Mouse (Mus musculus) liver, adult 2 months (tissue): ENCODE results near the gene Nmrk1. TPM values are rescaled to one million over a fixed set of nuclear protein-coding genes. Genes with fewer than 3 reads are reported as not detected.

Experiments
- DNase-seq: peaks from one replicate; pipeline ENCODE4 v3.0.0-alpha.2; 2011; ENCODE audit warnings: low read depth, low spot score; ENCODE audit errors: extremely low read depth
- H3K27ac ChIP-seq: fragments of 200-500 bp; replicated peaks from 2 replicates; pipeline ENCODE4 v1.5.1; 2012; ENCODE audit warnings: low read depth, mild to moderate bottlenecking, control low read depth, inconsistent platforms, low read length; ENCODE audit not compliant: insufficient read depth
- H3K27me3 ChIP-seq: fragments of 200-500 bp; 2 replicates; pipeline ENCODE4 v1.6.1; 2012; ENCODE audit warnings: mild to moderate bottlenecking, moderate library complexity, low read length, inconsistent platforms; ENCODE audit not compliant: control insufficient read depth, insufficient read depth
- H3K36me3 ChIP-seq: fragments of 200-500 bp; 2 replicates; pipeline ENCODE4 v1.6.1; 2012; ENCODE audit warnings: low read length, inconsistent platforms; ENCODE audit not compliant: control insufficient read depth, insufficient read depth
- H3K4me1 ChIP-seq: fragments of 200-500 bp; 2 replicates; pipeline ENCODE4 v1.6.1; 2011; ENCODE audit warnings: low read length; ENCODE audit not compliant: control insufficient read depth, insufficient read depth
- H3K4me3 ChIP-seq: fragments of 200-500 bp; 2 replicates; pipeline ENCODE4 v1.5.1; 2011; ENCODE audit warnings: low read depth, mild to moderate bottlenecking, control low read depth, low read length, moderate library complexity; ENCODE audit not compliant: insufficient read depth
- H3K79me2 ChIP-seq: fragments of 200-500 bp; 2 replicates; pipeline ENCODE4 v1.6.1; 2012; ENCODE audit warnings: inconsistent platforms, mild to moderate bottlenecking, low read length, moderate library complexity; ENCODE audit not compliant: control insufficient read depth, insufficient read depth
- H3K9ac ChIP-seq: fragments of 200-500 bp; 2 replicates; pipeline ENCODE4 v1.6.1; 2012; ENCODE audit warnings: low read depth, mild to moderate bottlenecking, control low read depth, inconsistent platforms, low read length
- CTCF ChIP-seq: fragments of 200-500 bp; IDR thresholded peaks from 2 replicates; pipeline ENCODE4 v1.5.1; 2011; ENCODE audit warnings: low read depth, low read length, control low read depth
- POLR2A ChIP-seq: fragments of 200-500 bp; IDR thresholded peaks from 2 replicates; pipeline ENCODE4 v1.6.1; 2011; ENCODE audit warnings: low read length, control low read depth; ENCODE audit not compliant: insufficient read depth; ENCODE audit errors: extremely low read depth
- WGBS: fragments of 180-500 bp; shearing (Covaris S2); methylation state at CpG from one replicate; pipeline ENCODE4 v1.1.7; 2018; 5-methylcytosine and 5-hydroxymethylcytosine counted together
- polyA plus RNA-seq: library from polyadenylated mRNA; depleted of rRNA; stranded (reverse); fragments of >200 nt; gene quantifications from 2 replicates; pipeline ENCODE4 v1.2.3, GENCODE M21; 2012
- total RNA-seq: library from RNA; depleted of rRNA; stranded (reverse); fragments of >200 nt; gene quantifications from 2 replicates; pipeline ENCODE4 v1.2.3, GENCODE M21; 2014

Nmrk1 gene
- total and polyA plus RNA-seq, 2 experiments = 21.9 to 47.4 TPM

DNA sequence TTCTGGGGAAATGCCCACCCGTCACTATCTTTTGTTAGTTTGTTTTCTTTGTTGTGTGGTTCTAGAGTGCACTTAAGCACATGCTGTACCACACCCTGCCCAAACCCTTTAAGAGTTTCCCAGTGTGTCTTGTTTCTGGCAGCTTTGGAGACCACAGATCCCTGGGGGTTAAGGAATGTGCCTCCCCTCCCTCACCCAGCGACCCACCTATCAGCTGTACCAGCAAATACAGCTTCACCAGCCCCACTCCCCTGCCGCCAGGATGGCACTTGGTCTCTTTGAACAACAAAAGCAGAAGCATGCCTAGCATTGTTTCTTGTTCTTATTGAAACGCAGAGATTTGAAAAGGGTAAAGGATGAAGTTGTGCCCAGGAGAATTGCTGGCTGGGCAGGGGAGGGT lies 41.4 kb downstream of the Nmrk1 start:
- no peak overlapping the region for H3K9ac ChIP-seq

DNA sequence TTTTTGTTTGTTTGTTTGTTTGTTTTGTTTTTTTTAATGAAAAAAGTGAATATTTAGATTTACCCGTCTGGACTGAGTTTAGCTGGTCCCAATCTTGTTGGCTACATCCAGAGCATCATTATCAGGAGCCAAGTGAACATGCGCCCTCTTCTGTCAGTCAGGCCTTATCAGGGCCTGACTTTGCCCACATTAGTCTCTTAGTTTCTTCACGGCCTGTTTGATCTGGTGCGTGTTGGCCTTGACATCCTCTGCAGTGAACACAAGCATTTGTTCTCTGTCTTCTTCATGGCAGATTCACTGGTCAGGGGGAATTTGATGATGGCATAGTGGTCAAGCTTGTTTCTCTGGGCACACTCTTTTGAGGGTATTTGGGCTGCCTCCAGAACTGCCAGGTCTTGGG lies 50.4 kb downstream of the Nmrk1 start:
- H3K9ac ChIP-seq = no peak overlapping the region
- DNase-seq = no peak
- H3K4me3 ChIP-seq = no peak overlapping the region
- H3K36me3 ChIP-seq = peaks cover 9% of the 10 kb centered on the region
- H3K4me1 ChIP-seq = no peaks in the 10 kb centered on the region
- H3K27me3 ChIP-seq = no peaks in the 10 kb centered on the region
- TF ChIP-seq CTCF (no peak), POLR2A (no peak)
- WGBS = 51% methylated on average over 4 of the region's 4 CpGs
- no peak overlapping the region for H3K27ac ChIP-seq
- H3K79me2 ChIP-seq = no peaks in the 10 kb centered on the region; the same call in 1 of the 2 replicates

More for the DNA sequence above, 41.4 kb downstream of the Nmrk1 start:
- TF ChIP-seq CTCF (no peak), POLR2A (no peak)
- Histone ChIP-seq H3K27me3 (no peaks in the 10 kb centered on the region), H3K4me1 (peaks cover 7% of the 10 kb centered on the region), H3K79me2 (peaks cover 11% of the 10 kb centered on the region; the same call in 1 of the 2 replicates), H3K27ac (no peak overlapping the region), H3K4me3 (no peak overlapping the region), H3K36me3 (no peaks in the 10 kb centered on the region)
- 91% methylated on average over 4 of the region's 4 CpGs for WGBS
- no peak for DNase-seq

DNA sequence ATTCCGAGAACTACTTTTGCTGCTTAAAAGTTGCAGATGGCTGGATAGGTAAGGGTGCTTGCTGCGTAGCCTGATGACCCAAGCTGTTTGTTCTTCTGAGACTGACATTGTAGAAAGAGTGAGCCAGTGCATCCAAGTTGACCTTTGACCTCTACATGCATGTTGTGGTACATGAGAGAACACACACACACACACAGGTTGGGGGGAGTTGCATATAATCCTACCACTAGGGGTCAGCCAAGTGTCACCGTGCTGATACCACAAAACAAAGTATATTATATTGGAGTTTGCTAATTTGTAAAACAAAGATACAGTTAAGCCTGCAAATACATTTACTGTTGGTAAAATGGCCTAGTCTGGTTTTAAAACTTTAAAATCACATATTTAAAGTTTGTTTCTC lies 55.8 kb downstream of the Nmrk1 start:
- Histone ChIP-seq H3K9ac (no peak overlapping the region), H3K36me3 (peaks cover 3% of the 10 kb centered on the region; the same call in 1 of the 2 replicates), H3K27me3 (no peaks in the 10 kb centered on the region), H3K4me1 (no peaks in the 10 kb centered on the region), H3K79me2 (no peaks in the 10 kb centered on the region), H3K4me3 (no peak overlapping the region), H3K27ac (no peak overlapping the region)
- DNase-seq = peak; percentile 45
- WGBS = 64% methylated on average over 3 of the region's 3 CpGs
- TF ChIP-seq POLR2A = no peak
- peak; percentile 52 for TF ChIP-seq CTCF

GRCm38 (mm10) chr19:18692176-18692575 lies 60.4 kb downstream of the Nmrk1 start:
- 72% methylated on average over 3 of the region's 3 CpGs for WGBS
- H3K79me2 ChIP-seq = no peaks in the 10 kb centered on the region
- no peak overlapping the region for H3K27ac ChIP-seq
- H3K27me3 ChIP-seq = no peaks in the 10 kb centered on the region
- no peaks in the 10 kb centered on the region for H3K4me1 ChIP-seq
- peaks cover 6% of the 10 kb centered on the region for H3K36me3 ChIP-seq
- no peak overlapping the region for H3K4me3 ChIP-seq
- no peak for TF ChIP-seq POLR2A
- TF ChIP-seq CTCF = no peak
- no peak overlapping the region for H3K9ac ChIP-seq
- DNase-seq = no peak

DNA sequence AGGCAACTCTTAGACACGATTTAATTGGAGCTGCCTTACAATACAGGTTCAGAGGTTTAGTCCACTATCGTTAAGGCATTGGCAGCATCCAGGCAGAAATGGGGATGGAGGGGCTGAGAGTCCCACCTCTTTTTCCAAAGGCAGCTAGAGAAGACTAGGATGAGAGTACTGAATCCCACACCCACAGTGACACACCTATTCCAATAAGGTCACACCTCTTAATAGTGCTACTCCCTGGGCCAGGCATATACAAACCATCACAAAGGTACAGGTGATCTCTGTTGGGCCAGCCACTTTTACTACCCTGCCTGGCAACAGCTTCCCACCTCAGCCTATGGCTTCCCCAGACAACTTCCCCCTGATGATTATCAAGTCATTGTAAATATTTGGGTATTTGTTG lies 61.0 kb downstream of the Nmrk1 start:
- Histone ChIP-seq H3K4me1 (no peaks in the 10 kb centered on the region), H3K36me3 (peaks cover 6% of the 10 kb centered on the region), H3K4me3 (no peak overlapping the region), H3K9ac (no peak overlapping the region), H3K27me3 (no peaks in the 10 kb centered on the region), H3K79me2 (no peaks in the 10 kb centered on the region), H3K27ac (no peak overlapping the region)
- TF ChIP-seq CTCF (no peak), POLR2A (no peak)
- DNase-seq = no peak
- 88% methylated on average over 2 of the region's 2 CpGs for WGBS

GRCm38 (mm10) chr19:18695116-18695515 lies 63.4 kb downstream of the Nmrk1 start:
- Histone ChIP-seq H3K9ac (no peak overlapping the region), H3K4me3 (no peak overlapping the region), H3K27ac (no peak overlapping the region), H3K79me2 (no peaks in the 10 kb centered on the region), H3K27me3 (no peaks in the 10 kb centered on the region), H3K4me1 (no peaks in the 10 kb centered on the region), H3K36me3 (peaks cover 9% of the 10 kb centered on the region)
- no peak for DNase-seq
- 98% methylated on average over 3 of the region's 3 CpGs for WGBS
- no peak for TF ChIP-seq CTCF
- no peak for TF ChIP-seq POLR2A
